Mouse (Mus musculus): ENCODE results near the gene Gm11444. TPM values are rescaled to one million over a fixed set of nuclear protein-coding genes. Genes with fewer than 3 reads are reported as not detected.
A peak's percentile ranks its signal among the peaks of the same experiment; 100 is the strongest.

Gm11444 gene
- polyA plus RNA-seq, 1 experiment from 2014 or later: not detected

- H3K4me1 ChIP-seq (ENCODE audit: control insufficient read depth, insufficient read depth, low read length): peaks cover 22% of the 10 kb centered on the region
These were observed 24.3 kb downstream of the Gm11444 start for GRCm38 (mm10) chr11:85825823-85826222.

GRCm38 (mm10) chr11:85825031-85825430 lies 25.1 kb downstream of the Gm11444 start:
- WGBS: 87% methylated on average over 10 of the region's 10 CpGs
- ATAC-seq (ENCODE audit: insufficient read depth, low FRiP score): no peak

More at GRCm38 (mm10) chr11:85825823-85826222, 24.3 kb downstream of the Gm11444 start:
- 52% methylated on average over 7 of the region's 7 CpGs for WGBS
- H3K4me3 ChIP-seq (replicated peaks; ENCODE audit: low read length): no peak overlapping the region
- ATAC-seq (ENCODE audit: insufficient read depth, low FRiP score): no peak
- no peak overlapping the region for H3K27ac ChIP-seq (ENCODE audit: low read length)
- H3K36me3 ChIP-seq (ENCODE audit: control insufficient read depth, insufficient read depth, low read length): no peaks in the 10 kb centered on the region
- peaks cover 31% of the 10 kb centered on the region for H3K27me3 ChIP-seq (ENCODE audit: control insufficient read depth, insufficient read depth, low read length)
- H3K4me2 ChIP-seq (ENCODE audit: low read depth, low read length): no peak overlapping the region
- no peaks in the 10 kb centered on the region for H3K9me3 ChIP-seq (replicated peaks; ENCODE audit: control insufficient read depth, low read length)
- H3K9ac ChIP-seq (ENCODE audit: low read length): no peak overlapping the region

GRCm38 (mm10) chr11:85823794-85824193 lies 26.3 kb downstream of the Gm11444 start:
- 89% methylated on average over 4 of the region's 4 CpGs for WGBS
- H3K4me3 ChIP-seq (replicated peaks; ENCODE audit: low read length): no peak overlapping the region
- H3K4me1 ChIP-seq (ENCODE audit: control insufficient read depth, insufficient read depth, low read length): peaks cover 12% of the 10 kb centered on the region; the same call in 1 of the 2 replicates
- H3K27me3 ChIP-seq (ENCODE audit: control insufficient read depth, insufficient read depth, low read length): peaks cover 12% of the 10 kb centered on the region
- no peaks in the 10 kb centered on the region for H3K36me3 ChIP-seq (ENCODE audit: control insufficient read depth, insufficient read depth, low read length)
- H3K4me2 ChIP-seq (ENCODE audit: low read depth, low read length): no peak overlapping the region
- H3K9ac ChIP-seq (ENCODE audit: low read length): no peak overlapping the region
- no peak for ATAC-seq (ENCODE audit: insufficient read depth, low FRiP score)
- no peak overlapping the region for H3K27ac ChIP-seq (ENCODE audit: low read length)
- H3K9me3 ChIP-seq (replicated peaks; ENCODE audit: control insufficient read depth, low read length): no peaks in the 10 kb centered on the region

More at GRCm38 (mm10) chr11:85825031-85825430, 25.1 kb downstream of the Gm11444 start:
- Histone ChIP-seq H3K9me3 (replicated peaks; ENCODE audit: control insufficient read depth, low read length) (no peaks in the 10 kb centered on the region), H3K4me1 (ENCODE audit: control insufficient read depth, insufficient read depth, low read length) (peaks cover 20% of the 10 kb centered on the region), H3K4me2 (ENCODE audit: low read depth, low read length) (no peak overlapping the region), H3K27me3 (ENCODE audit: control insufficient read depth, insufficient read depth, low read length) (peaks cover 24% of the 10 kb centered on the region), H3K27ac (ENCODE audit: low read length) (no peak overlapping the region), H3K36me3 (ENCODE audit: control insufficient read depth, insufficient read depth, low read length) (no peaks in the 10 kb centered on the region), H3K4me3 (replicated peaks; ENCODE audit: low read length) (no peak overlapping the region), H3K9ac (ENCODE audit: low read length) (no peak overlapping the region)

GRCm38 (mm10) chr11:85823181-85823580 lies 27.0 kb downstream of the Gm11444 start:
- H3K36me3 ChIP-seq (ENCODE audit: control insufficient read depth, insufficient read depth, low read length): no peaks in the 10 kb centered on the region
- peaks cover 15% of the 10 kb centered on the region; the same call in 1 of the 2 replicates for H3K4me1 ChIP-seq (ENCODE audit: control insufficient read depth, insufficient read depth, low read length)
- no peak overlapping the region for H3K4me3 ChIP-seq (replicated peaks; ENCODE audit: low read length)
- no peak overlapping the region for H3K9ac ChIP-seq (ENCODE audit: low read length)
- no peak overlapping the region for H3K4me2 ChIP-seq (ENCODE audit: low read depth, low read length)
- peaks cover 7% of the 10 kb centered on the region for H3K27me3 ChIP-seq (ENCODE audit: control insufficient read depth, insufficient read depth, low read length)
- ATAC-seq (ENCODE audit: insufficient read depth, low FRiP score): peak; percentile 38; the same call in 1 of the 2 replicates
- no peaks in the 10 kb centered on the region for H3K9me3 ChIP-seq (replicated peaks; ENCODE audit: control insufficient read depth, low read length)
- WGBS: 18% methylated on average over 6 of the region's 6 CpGs
- H3K27ac ChIP-seq (ENCODE audit: low read length): no peak overlapping the region

- no peak for ATAC-seq (ENCODE audit: insufficient read depth, low FRiP score)
- Histone ChIP-seq H3K4me1 (ENCODE audit: control insufficient read depth, insufficient read depth, low read length) (0 out of 2 replicates have a peak, but pooled peaks cover 9% of the 10 kb centered on the region), H3K9ac (ENCODE audit: low read length) (no peak overlapping the region), H3K36me3 (ENCODE audit: control insufficient read depth, insufficient read depth, low read length) (no peaks in the 10 kb centered on the region), H3K27me3 (ENCODE audit: control insufficient read depth, insufficient read depth, low read length) (peaks cover 6% of the 10 kb centered on the region; the same call in 1 of the 2 replicates), H3K4me2 (ENCODE audit: low read depth, low read length) (no peak overlapping the region), H3K9me3 (replicated peaks; ENCODE audit: control insufficient read depth, low read length) (no peaks in the 10 kb centered on the region), H3K27ac (ENCODE audit: low read length) (no peak overlapping the region), H3K4me3 (replicated peaks; ENCODE audit: low read length) (no peak overlapping the region)
- 81% methylated on average over 9 of the region's 9 CpGs for WGBS
These were observed 28.5 kb downstream of the Gm11444 start for GRCm38 (mm10) chr11:85821659-85822058.

- H3K9ac ChIP-seq (ENCODE audit: low read length): no peak overlapping the region
- H3K9me3 ChIP-seq (replicated peaks; ENCODE audit: control insufficient read depth, low read length): no peaks in the 10 kb centered on the region
- no peak overlapping the region for H3K27ac ChIP-seq (ENCODE audit: low read length)
- no peak overlapping the region for H3K4me2 ChIP-seq (ENCODE audit: low read depth, low read length)
- no peaks in the 10 kb centered on the region for H3K36me3 ChIP-seq (ENCODE audit: control insufficient read depth, insufficient read depth, low read length)
- H3K4me3 ChIP-seq (replicated peaks; ENCODE audit: low read length): no peak overlapping the region
- 0 out of 2 replicates have a peak, but pooled peaks cover 9% of the 10 kb centered on the region for H3K4me1 ChIP-seq (ENCODE audit: control insufficient read depth, insufficient read depth, low read length)
- 92% methylated on average over 3 of the region's 3 CpGs for WGBS
- no peaks in the 10 kb centered on the region for H3K27me3 ChIP-seq (ENCODE audit: control insufficient read depth, insufficient read depth, low read length)
- ATAC-seq (ENCODE audit: insufficient read depth, low FRiP score): no peak
These were observed 29.2 kb downstream of the Gm11444 start for GRCm38 (mm10) chr11:85820959-85821358.

DNA sequence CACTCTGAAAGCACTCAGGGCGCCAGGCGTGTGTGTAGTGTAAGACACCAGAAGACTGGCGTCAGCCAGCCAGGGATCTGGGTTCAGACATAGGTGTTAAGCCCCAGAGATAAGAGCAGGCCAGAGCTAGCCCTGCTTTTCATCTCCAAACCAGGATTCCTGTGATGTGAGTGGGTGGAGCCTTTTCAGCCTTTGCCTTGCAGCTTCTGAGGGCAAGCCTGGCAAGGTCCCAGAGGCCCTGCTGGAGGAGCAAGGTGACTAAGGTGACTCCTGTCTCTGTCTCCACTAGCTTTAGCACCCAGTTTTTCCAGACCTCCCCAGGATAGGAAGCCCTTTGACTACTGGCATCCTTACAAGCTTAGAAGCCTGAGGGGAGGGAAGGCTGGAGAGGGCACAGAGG lies 31.7 kb downstream of the Gm11444 start:
- Histone ChIP-seq H3K4me3 (replicated peaks; ENCODE audit: low read length) (no peak overlapping the region), H3K27me3 (ENCODE audit: control insufficient read depth, insufficient read depth, low read length) (no peaks in the 10 kb centered on the region), H3K9me3 (replicated peaks; ENCODE audit: control insufficient read depth, low read length) (no peaks in the 10 kb centered on the region), H3K4me2 (ENCODE audit: low read depth, low read length) (no peak overlapping the region), H3K36me3 (ENCODE audit: control insufficient read depth, insufficient read depth, low read length) (no peaks in the 10 kb centered on the region), H3K4me1 (ENCODE audit: control insufficient read depth, insufficient read depth, low read length) (0 out of 2 replicates have a peak, but pooled peaks cover 7% of the 10 kb centered on the region), H3K9ac (ENCODE audit: low read length) (no peak overlapping the region), H3K27ac (ENCODE audit: low read length) (peak overlapping the region; percentile 27; the same call in 1 of the 2 replicates)
- ATAC-seq (ENCODE audit: insufficient read depth, low FRiP score): no peak
- 66% methylated on average over 3 of the region's 3 CpGs for WGBS

DNA sequence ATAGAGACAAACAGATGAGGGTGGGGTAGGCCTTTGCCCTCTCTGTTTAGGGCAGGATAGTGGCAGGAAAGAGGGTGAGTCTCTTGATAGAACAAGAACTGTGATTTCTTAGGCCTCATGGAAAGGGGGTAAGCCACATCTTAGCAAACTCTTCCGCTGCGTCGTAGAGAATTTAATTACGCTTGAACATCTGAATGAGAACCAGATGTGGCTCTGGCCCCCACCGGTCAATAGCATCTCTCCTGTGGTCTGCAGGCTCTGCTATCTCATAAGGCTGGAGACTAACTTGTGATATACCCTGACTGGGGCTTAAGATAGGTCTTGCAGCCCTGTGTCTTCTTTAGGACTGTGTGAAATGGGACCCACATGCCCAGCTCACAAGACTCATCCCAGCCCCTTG lies 33.7 kb downstream of the Gm11444 start:
- Histone ChIP-seq H3K27ac (ENCODE audit: low read length) (no peak overlapping the region), H3K9me3 (replicated peaks; ENCODE audit: control insufficient read depth, low read length) (no peaks in the 10 kb centered on the region), H3K4me3 (replicated peaks; ENCODE audit: low read length) (no peak overlapping the region), H3K4me1 (ENCODE audit: control insufficient read depth, insufficient read depth, low read length) (peaks cover 13% of the 10 kb centered on the region; the same call in 1 of the 2 replicates), H3K4me2 (ENCODE audit: low read depth, low read length) (no peak overlapping the region), H3K36me3 (ENCODE audit: control insufficient read depth, insufficient read depth, low read length) (no peaks in the 10 kb centered on the region), H3K9ac (ENCODE audit: low read length) (no peak overlapping the region), H3K27me3 (ENCODE audit: control insufficient read depth, insufficient read depth, low read length) (no peaks in the 10 kb centered on the region)
- ATAC-seq (ENCODE audit: insufficient read depth, low FRiP score): no peak
- 83% methylated on average over 5 of the region's 5 CpGs for WGBS

- Histone ChIP-seq H3K36me3 (ENCODE audit: control insufficient read depth, insufficient read depth, low read length) (no peaks in the 10 kb centered on the region), H3K9me3 (replicated peaks; ENCODE audit: control insufficient read depth, low read length) (no peaks in the 10 kb centered on the region), H3K27ac (ENCODE audit: low read length) (no peak overlapping the region), H3K4me3 (replicated peaks; ENCODE audit: low read length) (no peak overlapping the region), H3K4me2 (ENCODE audit: low read depth, low read length) (no peak overlapping the region), H3K9ac (ENCODE audit: low read length) (no peak overlapping the region), H3K27me3 (ENCODE audit: control insufficient read depth, insufficient read depth, low read length) (no peaks in the 10 kb centered on the region), H3K4me1 (ENCODE audit: control insufficient read depth, insufficient read depth, low read length) (peaks cover 13% of the 10 kb centered on the region; the same call in 1 of the 2 replicates)
- 18% methylated on average over 4 of the region's 4 CpGs for WGBS
- 0 out of 2 replicates have a peak, but pooled peaks have one; percentile 27 for ATAC-seq (ENCODE audit: insufficient read depth, low FRiP score)
These were observed 35.5 kb downstream of the Gm11444 start for GRCm38 (mm10) chr11:85814678-85815077.

Measured in stomach, embryonic 16.5 days (tissue).